ENCODE assay signal across 8 mouse cellular contexts in the genomic region with DNA sequence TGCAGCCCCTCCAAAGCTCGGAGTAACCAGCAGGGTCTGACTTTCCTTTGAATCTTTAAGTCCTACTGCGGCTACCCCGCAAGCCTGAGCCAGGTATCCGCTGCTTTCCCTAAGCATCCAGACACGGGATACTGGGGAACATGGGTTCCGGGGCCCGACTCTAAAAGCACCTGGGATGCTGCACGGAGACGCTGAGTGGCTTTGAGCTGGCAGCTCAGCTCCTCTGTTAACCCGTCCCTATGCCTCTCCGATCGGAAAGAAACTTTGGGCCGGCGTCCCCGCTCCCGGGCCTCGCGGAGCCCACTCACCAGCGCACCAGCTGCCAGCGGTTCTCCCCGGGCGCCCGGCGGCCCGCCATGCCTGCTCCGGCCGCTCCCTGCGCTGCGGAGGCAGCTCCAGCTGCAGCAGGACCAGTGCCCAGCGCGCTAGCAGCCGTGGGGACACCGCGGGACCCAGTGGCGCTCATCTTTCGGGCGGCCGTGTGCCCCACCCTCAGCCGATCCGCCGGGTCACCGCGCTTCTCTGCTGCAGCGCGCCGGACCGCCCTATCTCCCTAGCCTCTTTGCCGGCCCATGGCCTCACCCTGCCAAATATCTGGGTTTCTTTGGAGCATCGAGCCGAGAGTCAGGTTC. TPM values are rescaled to one million over a fixed set of nuclear protein-coding genes. Genes with fewer than 3 reads are reported as not detected.
A peak's percentile ranks its signal among the peaks of the same experiment; 100 is the strongest.
DNase-seq lines count a peak whose midpoint lies in the region; ATAC-seq and TF ChIP-seq lines count a peak whose summit lies in the region.

A gene (minus strand): TSS at position 371 of the 632 bp plus-strand sequence.

- peak; percentile 42 to 55 for DNase-seq in cerebellum, postnatal 25 days
- DNase-seq in cerebellum, adult 9-11 months = no peak
- DNase-seq in embryonic facial prominence, embryonic 11.5 days (ENCODE audit: low spot score) = peak; percentile 19
- no peak for DNase-seq in heart, postnatal 36 days
- DNase-seq in left cerebral cortex, postnatal 4 days = no peak
- no peak for DNase-seq in urinary bladder, postnatal 4 days (ENCODE audit: low spot score in 2 of 2)

- TF ChIP-seq CTCF in E14TG2a.4 (conservative IDR thresholded peaks at IDR 0.05; ENCODE audit: low read length) = no peak

- H3K9me3 ChIP-seq in E14TG2a.4 (ENCODE audit: low read length) = no peaks in the 10 kb centered on the region
- no peaks in the 10 kb centered on the region for H3K9me3 ChIP-seq in embryonic facial prominence, embryonic 11.5 days (replicated peaks; ENCODE audit: control insufficient read depth, low read length)
- H3K9me3 ChIP-seq in neural tube, embryonic 12.5 days = no peaks in the 10 kb centered on the region

- intact Hi-C loops in heart, postnatal 36 days (cut with DNase I) = no loop called here
- intact Hi-C loops in left cerebral cortex, postnatal 4 days (cut with DNase I) = no loop called here

- H3K36me3 ChIP-seq in E14TG2a.4 (ENCODE audit: insufficient read depth, low read length) = no peaks in the 10 kb centered on the region
- no peaks in the 10 kb centered on the region for H3K36me3 ChIP-seq in embryonic facial prominence, embryonic 11.5 days (replicated peaks; ENCODE audit: control insufficient read depth, insufficient read depth, low read depth, low read length)
- no peaks in the 10 kb centered on the region for H3K36me3 ChIP-seq in neural tube, embryonic 12.5 days

- peaks cover 3% of the 10 kb centered on the region; the same call in 1 of the 2 replicates for H3K27me3 ChIP-seq in E14TG2a.4 (ENCODE audit: insufficient read depth, low read length)
- H3K27me3 ChIP-seq in embryonic facial prominence, embryonic 11.5 days (ENCODE audit: control insufficient read depth, insufficient read depth, low read length) = peaks cover 25% of the 10 kb centered on the region
- H3K27me3 ChIP-seq in neural tube, embryonic 12.5 days (replicated peaks) = peaks cover 35% of the 10 kb centered on the region

- peak within 1 kb of the TSS; percentile 23; the same call in 1 of the 2 replicates for H3K9ac ChIP-seq in embryonic facial prominence, embryonic 11.5 days (replicated peaks; ENCODE audit: low read length)
- peak within 1 kb of the TSS; percentile 55 for H3K9ac ChIP-seq in neural tube, embryonic 12.5 days

- 2% methylated on average over 50 of the region's 50 CpGs for WGBS in embryonic facial prominence, embryonic 11.5 days
- 1% methylated on average over 50 of the region's 50 CpGs for WGBS in neural tube, embryonic 12.5 days

- H3K4me2 ChIP-seq in embryonic facial prominence, embryonic 11.5 days (ENCODE audit: low read depth, low read length) = peak within 1 kb of the TSS; percentile 56
- H3K4me2 ChIP-seq in neural tube, embryonic 12.5 days (replicated peaks) = peak within 1 kb of the TSS; percentile 78

- no peak within 1 kb of the TSS for H3K27ac ChIP-seq in embryonic facial prominence, embryonic 11.5 days (replicated peaks; ENCODE audit: low read depth, low read length)
- H3K27ac ChIP-seq in neural tube, embryonic 12.5 days = no peak within 1 kb of the TSS

- H3K4me3 ChIP-seq in E14TG2a.4 (replicated peaks; ENCODE audit: low read length) = peak within 1 kb of the TSS; percentile 80
- H3K4me3 ChIP-seq in embryonic facial prominence, embryonic 11.5 days (ENCODE audit: low read depth, low read length) = peak within 1 kb of the TSS; percentile 28
- peak within 1 kb of the TSS; percentile 39 for H3K4me3 ChIP-seq in neural tube, embryonic 12.5 days

- no peak for ATAC-seq in embryonic facial prominence, embryonic 11.5 days (replicated peaks; ENCODE audit: insufficient number of reproducible peaks, low FRiP score, low TSS enrichment, low read depth)
- ATAC-seq in neural tube, embryonic 12.5 days (ENCODE audit: low FRiP score, low read depth) = 0 out of 2 replicates have a peak, but pooled peaks have one; percentile 33

- H3K4me1 ChIP-seq in E14TG2a.4 (replicated peaks; ENCODE audit: low read depth, low read length) = peaks cover 47% of the 10 kb centered on the region
- peaks cover 4% of the 10 kb centered on the region for H3K4me1 ChIP-seq in embryonic facial prominence, embryonic 11.5 days (ENCODE audit: control insufficient read depth, insufficient read depth, low read length)
- H3K4me1 ChIP-seq in neural tube, embryonic 12.5 days = peaks cover 6% of the 10 kb centered on the region

RNA-seq across cellular contexts. Expression of the gene that starts here (rescaled TPM):
- 1.1 and 1.5 TPM in 2 replicates for polyA plus RNA-seq in embryonic facial prominence, embryonic 11.5 days (2014; fragmentation: Nextera tagmentation; extraction: Ambion mirVana)
- 10 to 100 TPM; 74.1 to 86.6 TPM for total RNA-seq in heart, postnatal 36 days (2021)
- 10 to 100 TPM; 77.8 to 87.8 TPM for total RNA-seq in left cerebral cortex, postnatal 4 days (2021)
- 8.0 and 10.1 TPM in 2 replicates for polyA plus RNA-seq in neural tube, embryonic 12.5 days (2016; fragmentation: Nextera tagmentation; extraction: Ambion mirVana)

Comparison
In these comparisons a context has a peak if more than half of its experiments do, and no peak if none do; other contexts are left out.
1. DNase-seq: peak in cerebellum, postnatal 25 days (2 of 2) and embryonic facial prominence, embryonic 11.5 days (single experiment); none in cerebellum, adult 9-11 months (single experiment), heart, postnatal 36 days (0 of 2), left cerebral cortex, postnatal 4 days (single experiment) and urinary bladder, postnatal 4 days (0 of 2).
2. H3K4me3 ChIP-seq: peak in every context shown above with its lines; median percentile 80 in E14TG2a.4; 39 in neural tube, embryonic 12.5 days; 28 in embryonic facial prominence, embryonic 11.5 days.